Mouse (Mus musculus) brain, embryonic 14.5 days (tissue): ENCODE data around the gene Xkr7.

Source experiments
- CTCF ChIP-seq: fragments of 200-500 bp; IDR thresholded peaks from 2 replicates; pipeline ENCODE4 v1.5.1; 2012; ENCODE audit warnings: inconsistent platforms, mild to moderate bottlenecking, moderate library complexity, borderline replicate concordance; ENCODE audit not compliant: insufficient read depth, insufficient read length; ENCODE audit errors: extremely low read depth
- POLR2A ChIP-seq: fragments of 200-500 bp; IDR thresholded peaks from 2 replicates; pipeline ENCODE4 v1.6.1; 2012; ENCODE audit warnings: mild to moderate bottlenecking, inconsistent platforms, borderline replicate concordance; ENCODE audit not compliant: poor library complexity, insufficient read depth, insufficient read length, severe bottlenecking; ENCODE audit errors: extremely low read depth

- TF ChIP-seq CTCF, result no peak
- no peak for TF ChIP-seq POLR2A
Measured at GRCm38 (mm10) chr2:153083275-153083674, 51.6 kb downstream of the Xkr7 start.
